8 mouse cellular contexts compared by ENCODE assay signal in the genomic region with DNA sequence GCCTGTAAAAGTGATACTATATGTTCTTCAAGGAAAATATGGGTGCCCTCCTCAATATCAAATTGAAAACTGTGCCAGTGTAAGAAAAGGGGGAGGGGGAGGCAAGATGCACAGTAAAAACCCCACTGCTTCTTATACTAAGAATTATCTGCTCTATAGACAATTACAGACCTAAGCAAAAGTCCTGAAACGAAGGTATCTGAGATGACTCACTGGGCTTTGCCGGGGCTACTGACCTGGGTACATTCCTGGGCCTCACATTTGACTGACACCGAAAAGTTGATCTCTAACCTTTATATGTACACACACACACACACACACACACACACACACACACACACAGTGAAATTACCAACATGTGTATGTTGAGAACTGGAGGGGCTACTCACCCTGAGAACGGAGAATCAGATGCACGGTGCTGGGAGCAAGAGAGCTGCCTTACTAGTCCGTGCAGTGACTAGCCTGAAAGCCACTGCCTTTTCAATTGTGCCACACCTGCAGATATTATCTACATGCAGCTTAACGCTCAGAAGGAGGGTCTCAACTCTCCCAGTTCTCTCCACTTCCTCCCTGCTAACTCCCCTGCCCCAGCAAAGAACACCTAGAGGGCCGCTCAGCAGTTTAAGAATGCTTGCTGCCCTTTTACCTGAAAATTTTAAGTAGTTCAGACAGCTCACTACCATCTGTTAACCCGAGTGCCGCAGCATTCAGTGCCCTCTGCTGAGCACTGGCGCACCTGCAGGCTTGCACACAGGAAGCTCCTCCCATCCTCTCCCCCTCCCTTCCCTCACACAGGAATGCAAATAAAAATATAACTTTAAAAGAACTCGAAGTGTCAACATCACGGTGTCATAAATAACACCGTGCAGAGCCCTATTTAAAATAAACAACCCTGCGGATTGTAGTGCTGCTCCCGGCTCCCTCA. TPM values are rescaled to one million over a fixed set of nuclear protein-coding genes. Genes with fewer than 3 reads are reported as not detected.
A peak's percentile ranks its signal among the peaks of the same experiment; 100 is the strongest.
DNase-seq lines count a peak whose midpoint lies in the region; ATAC-seq and TF ChIP-seq lines count a peak whose summit lies in the region.

No protein-coding gene starts in this region.

- TF ChIP-seq POLR2A in limb, embryonic 14.5 days (IDR thresholded peaks at IDR 0.05; ENCODE audit: borderline replicate concordance, extremely low read depth, insufficient read depth, insufficient read length) = no peak

- peak overlapping the region; percentile 72 for H3K27ac ChIP-seq in embryonic facial prominence, embryonic 15.5 days (replicated peaks)
- H3K27ac ChIP-seq in limb, embryonic 14.5 days (replicated peaks; ENCODE audit: low read depth, low read length) = no peak overlapping the region
- H3K27ac ChIP-seq in midbrain, embryonic 16.5 days (ENCODE audit: low read length) = no peak overlapping the region

- no peaks in the 10 kb centered on the region for H3K36me3 ChIP-seq in embryonic facial prominence, embryonic 15.5 days
- no peaks in the 10 kb centered on the region for H3K36me3 ChIP-seq in limb, embryonic 14.5 days (ENCODE audit: control insufficient read depth, insufficient read depth, low read length)
- H3K36me3 ChIP-seq in midbrain, embryonic 16.5 days (ENCODE audit: control insufficient read depth, insufficient read depth, low read length) = no peaks in the 10 kb centered on the region

- DNase-seq in 3T3-L1 (ENCODE audit: low read depth, low spot score) = peak; percentile 92
- peak; percentile 41 to 43 for DNase-seq in adrenal gland, postnatal 4 days (ENCODE audit: low spot score in 2 of 2)
- peak; percentile 92 to 93 for DNase-seq in heart, adult 9 months (ENCODE audit: low spot score in 2 of 2)
- peak; percentile 98 for DNase-seq in kidney, adult 9 months
- peak; percentile 76 for DNase-seq in limb, embryonic 14.5 days (ENCODE audit: low spot score)
- DNase-seq in spleen, postnatal 14 days (ENCODE audit: low spot score in 2 of 2) = peak; percentile 72 to 80

- WGBS in embryonic facial prominence, embryonic 15.5 days = 14% methylated on average over 16 of the region's 16 CpGs
- 20% methylated on average over 16 of the region's 16 CpGs for WGBS in limb, embryonic 14.5 days
- 21% methylated on average over 16 of the region's 16 CpGs for WGBS in midbrain, embryonic 16.5 days

- peak overlapping the region; percentile 58 for H3K4me2 ChIP-seq in embryonic facial prominence, embryonic 15.5 days (replicated peaks)
- peak overlapping the region; percentile 64 for H3K4me2 ChIP-seq in limb, embryonic 14.5 days (replicated peaks; ENCODE audit: low read depth, low read length, severe bottlenecking)
- H3K4me2 ChIP-seq in midbrain, embryonic 16.5 days (ENCODE audit: low read length) = peak overlapping the region; percentile 87

- no peaks in the 10 kb centered on the region for H3K27me3 ChIP-seq in embryonic facial prominence, embryonic 15.5 days
- H3K27me3 ChIP-seq in limb, embryonic 14.5 days (ENCODE audit: control insufficient read depth, insufficient read depth, low read length) = no peaks in the 10 kb centered on the region
- H3K27me3 ChIP-seq in midbrain, embryonic 16.5 days (ENCODE audit: control insufficient read depth, insufficient read depth, low read depth, low read length) = no peaks in the 10 kb centered on the region

- peak; percentile 85 for ATAC-seq in embryonic facial prominence, embryonic 15.5 days (ENCODE audit: insufficient number of reproducible peaks, low FRiP score, low TSS enrichment, low read depth)
- ATAC-seq in limb, embryonic 14.5 days (ENCODE audit: low FRiP score, low read depth) = peak; percentile 93
- ATAC-seq in midbrain, embryonic 16.5 days = peak; percentile 98

- peak overlapping the region; percentile 57 for H3K4me3 ChIP-seq in embryonic facial prominence, embryonic 15.5 days (replicated peaks)
- H3K4me3 ChIP-seq in limb, embryonic 14.5 days (replicated peaks; ENCODE audit: low read length) = peak overlapping the region; percentile 49
- H3K4me3 ChIP-seq in midbrain, embryonic 16.5 days (ENCODE audit: low read depth, low read length) = peak overlapping the region; percentile 56

- peaks cover 3% of the 10 kb centered on the region; the same call in 1 of the 2 replicates for H3K4me1 ChIP-seq in embryonic facial prominence, embryonic 15.5 days
- no peaks in the 10 kb centered on the region for H3K4me1 ChIP-seq in limb, embryonic 14.5 days (ENCODE audit: control insufficient read depth, insufficient read depth, low read length)
- H3K4me1 ChIP-seq in midbrain, embryonic 16.5 days (ENCODE audit: control insufficient read depth, insufficient read depth, low read length) = peaks cover 3% of the 10 kb centered on the region; the same call in 1 of the 2 replicates

- peak overlapping the region; percentile 23; the same call in 1 of the 2 replicates for H3K9ac ChIP-seq in embryonic facial prominence, embryonic 15.5 days
- peak overlapping the region; percentile 45 for H3K9ac ChIP-seq in limb, embryonic 14.5 days (ENCODE audit: low read depth, low read length, severe bottlenecking)
- H3K9ac ChIP-seq in midbrain, embryonic 16.5 days (ENCODE audit: low read depth, low read length) = peak overlapping the region; percentile 63

- H3K9me3 ChIP-seq in embryonic facial prominence, embryonic 15.5 days (replicated peaks) = no peaks in the 10 kb centered on the region
- H3K9me3 ChIP-seq in limb, embryonic 14.5 days (ENCODE audit: control insufficient read depth, low read length) = no peaks in the 10 kb centered on the region
- H3K9me3 ChIP-seq in midbrain, embryonic 16.5 days (replicated peaks; ENCODE audit: control insufficient read depth, low read length, poor library complexity, severe bottlenecking) = no peaks in the 10 kb centered on the region

RNA-seq across cellular contexts. Expression of gene Cd69, which starts 37.6 kb away (rescaled TPM):
- under 1 TPM in 1 of 2 experiments, not detected in 1; 0.34 TPM for total RNA-seq in adrenal gland, postnatal 4 days (2021)
- polyA plus RNA-seq in embryonic facial prominence, embryonic 15.5 days (2015; fragmentation: Nextera tagmentation; extraction: Ambion mirVana) = 0.25 and 0.41 TPM in 2 replicates
- 0.13 and 0.17 TPM in 2 replicates for polyA plus RNA-seq in limb, embryonic 14.5 days (2012; rRNA removed)
- 0.39 and 0.46 TPM in 2 replicates for polyA plus RNA-seq in limb, embryonic 14.5 days (2014; fragmentation: Nextera tagmentation; extraction: Ambion mirVana)
- polyA plus RNA-seq in midbrain, embryonic 16.5 days (2015; fragmentation: Nextera tagmentation; extraction: Ambion mirVana) = not detected in 2 replicates

RNA-seq across cellular contexts. Expression of gene Clec2d, which starts 57.2 kb away (rescaled TPM):
- 10 to 100 TPM; 34.7 to 49.1 TPM for total RNA-seq in adrenal gland, postnatal 4 days (2021)
- 0.46 and 0.80 TPM in 2 replicates for polyA plus RNA-seq in embryonic facial prominence, embryonic 15.5 days (2015; fragmentation: Nextera tagmentation; extraction: Ambion mirVana)
- polyA plus RNA-seq in limb, embryonic 14.5 days (2012; rRNA removed) = 5.7 and 11.1 TPM in 2 replicates
- polyA plus RNA-seq in limb, embryonic 14.5 days (2014; fragmentation: Nextera tagmentation; extraction: Ambion mirVana) = not detected in 2 replicates
- not detected in 2 replicates for polyA plus RNA-seq in midbrain, embryonic 16.5 days (2015; fragmentation: Nextera tagmentation; extraction: Ambion mirVana)

Comparison
In these comparisons a context has a peak if more than half of its experiments do, and no peak if none do; other contexts are left out.
1. DNase-seq: peak in every context shown above with its lines; median percentile 98 in kidney, adult 9 months; 92 in heart, adult 9 months; 92 in 3T3-L1; 76 in limb, embryonic 14.5 days; 76 in spleen, postnatal 14 days; 42 in adrenal gland, postnatal 4 days.